Mouse (Mus musculus) layer of hippocampus, adult 2 months (tissue): Measurements from ENCODE around the gene Ccdc146. TPM values are rescaled to one million over a fixed set of nuclear protein-coding genes. Genes with fewer than 3 reads are reported as not detected.

Experiments used
- DNase-seq, 2 experiments: peaks; one replicate each; pipeline ENCODE4 v3.0.0; 2022; ENCODE audit warnings: low spot score in 2 of 2
- H3K27ac ChIP-seq: fragments of 200-600 bp; 2 replicates; pipeline ENCODE4 v1.8.1; 2022
- H3K4me3 ChIP-seq: fragments of 200-600 bp; 2 replicates; pipeline ENCODE4 v1.8.1; 2022; ENCODE audit warnings: mild to moderate bottlenecking
- CTCF ChIP-seq: fragments of 200-600 bp; conservative IDR thresholded peaks from 2 replicates; pipeline ENCODE4 v1.8.1; 2022; ENCODE audit warnings: antibody characterized with exemption, mild to moderate bottlenecking, moderate library complexity
- total RNA-seq, 2 experiments: library from RNA; stranded (reverse); gene quantifications; 2 replicates each; pipeline ENCODE4 v1.2.3; 2021

The Ccdc146 gene
- total RNA-seq, 2 experiments from 2014 or later: 0.20 to 0.28 TPM

DNA sequence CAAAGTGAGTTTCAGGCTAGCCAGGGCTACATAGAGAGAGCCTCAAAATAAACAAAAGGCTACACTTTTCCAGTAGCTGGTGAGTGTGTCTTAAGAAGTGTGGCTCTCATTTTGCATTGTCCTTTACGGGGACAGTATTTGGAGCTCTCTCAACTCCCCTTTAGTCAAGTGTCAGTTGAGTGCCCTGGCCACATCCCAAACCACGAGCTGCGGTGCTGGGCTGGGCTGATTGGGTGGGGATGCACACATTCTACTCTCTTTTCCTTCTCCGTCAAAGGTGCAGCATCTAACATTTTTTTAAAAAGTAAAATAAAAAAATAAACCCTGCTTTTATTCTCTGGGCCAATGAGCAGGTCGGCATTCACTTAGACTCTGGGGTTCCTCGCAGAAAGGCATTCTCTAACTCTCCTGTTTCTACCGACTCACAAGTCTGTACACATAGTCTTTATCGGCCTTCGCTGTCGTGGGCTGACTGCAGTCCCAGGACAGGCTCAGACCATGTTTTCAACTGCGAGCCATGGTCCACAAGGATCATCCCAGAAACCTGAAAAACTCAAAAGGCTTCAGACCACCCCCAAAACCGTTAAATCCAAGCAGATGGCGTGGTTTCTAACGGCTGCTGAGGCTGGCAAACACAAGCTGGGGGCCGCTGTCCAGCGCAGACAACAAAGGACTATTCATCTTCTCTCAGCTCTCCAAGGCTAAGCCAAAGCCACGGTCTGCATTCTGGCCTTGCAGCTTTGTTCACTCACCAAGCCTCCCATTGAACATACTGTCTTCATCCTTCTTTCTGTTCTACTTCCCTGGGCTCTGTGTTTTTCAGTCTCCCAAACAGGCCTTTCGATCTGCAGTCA lies 161.0 kb downstream of the Ccdc146 start:
- peak overlapping the region; percentile 72 for H3K27ac ChIP-seq
- TF ChIP-seq CTCF: no peak
- H3K4me3 ChIP-seq: no peak overlapping the region

DNA sequence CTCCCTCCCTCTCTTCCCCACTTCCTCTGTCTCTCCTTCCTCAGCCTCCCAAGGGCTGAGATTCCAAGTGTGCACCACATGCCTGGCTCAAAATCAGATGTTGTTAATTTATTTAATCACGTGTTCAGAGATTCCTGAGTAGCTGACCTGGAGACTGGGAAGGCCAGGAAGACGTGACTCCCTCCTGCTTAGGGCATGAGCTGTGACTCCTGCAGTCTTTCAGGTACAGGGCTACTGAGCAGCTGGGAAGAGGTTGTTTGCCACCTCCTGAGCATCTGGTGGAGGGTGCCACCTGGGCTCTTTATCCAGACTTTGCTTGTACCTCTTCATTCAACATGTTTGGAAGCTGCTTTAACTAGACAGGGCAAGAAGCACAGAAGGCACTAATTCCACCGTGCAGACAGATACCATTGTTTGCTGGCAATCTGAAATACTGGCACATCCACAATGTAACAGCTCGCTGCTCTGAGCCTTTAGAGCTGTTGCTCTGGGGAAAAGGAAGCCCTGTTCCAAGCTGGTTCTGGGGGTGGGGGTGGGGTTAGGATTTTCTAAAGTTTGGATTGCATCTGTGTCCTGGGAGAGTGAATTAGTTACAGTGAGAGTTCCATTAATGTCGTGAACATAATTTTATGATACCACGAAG lies 163.2 kb downstream of the Ccdc146 start:
- Histone ChIP-seq H3K4me3 (no peak overlapping the region), H3K27ac (peak overlapping the region; percentile 9; the same call in 1 of the 2 replicates)
- TF ChIP-seq CTCF: no peak
- DNase-seq: peak in 1 of 2 experiments; percentile 39

More for the DNA sequence above, 161.0 kb downstream of the Ccdc146 start:
- peak; percentile 22 to 35 for DNase-seq

DNA sequence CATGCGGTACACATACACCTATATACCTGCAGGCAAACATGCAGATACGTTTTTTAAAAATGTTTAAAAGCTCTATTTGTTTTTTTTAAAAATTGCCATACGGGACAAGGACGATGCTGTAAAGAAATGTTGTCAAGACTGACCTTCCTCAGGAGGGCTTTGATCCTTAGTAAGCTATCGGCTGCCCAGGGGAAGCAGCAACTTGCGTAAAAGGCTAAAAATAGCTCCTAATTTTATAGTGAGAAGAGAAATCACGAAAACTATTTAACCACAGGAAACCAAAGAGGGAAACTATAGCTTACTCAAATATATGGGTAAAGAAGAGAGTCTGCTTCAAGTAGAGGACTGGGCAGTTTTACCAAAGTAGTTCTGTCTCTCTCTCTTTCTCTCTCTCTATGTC lies 163.7 kb downstream of the Ccdc146 start:
- TF ChIP-seq CTCF: no peak
- Histone ChIP-seq H3K27ac (0 out of 2 replicates have a peak overlapping the region, but pooled peaks have one; percentile 9), H3K4me3 (no peak overlapping the region)
- no peak for DNase-seq

DNA sequence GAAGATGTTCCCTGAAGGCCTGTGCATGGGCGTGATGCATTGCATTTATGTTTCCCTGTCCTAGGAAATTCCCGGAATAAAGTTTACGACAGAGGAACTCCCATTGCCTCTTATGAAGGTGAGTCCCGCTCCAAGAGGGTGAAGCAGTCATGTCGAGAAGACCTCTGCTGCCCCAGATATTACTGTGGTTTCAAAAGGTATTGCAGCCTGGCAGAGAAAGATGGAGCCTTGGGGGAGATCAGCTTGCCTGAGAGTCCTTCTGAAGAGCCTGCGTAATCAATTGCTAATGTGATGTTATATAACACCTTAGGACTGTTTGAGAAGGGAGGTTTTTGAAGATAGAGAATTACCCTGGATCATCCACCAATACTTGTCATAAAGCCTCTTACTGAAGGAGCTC lies 166.7 kb downstream of the Ccdc146 start:
- DNase-seq: no peak

DNA sequence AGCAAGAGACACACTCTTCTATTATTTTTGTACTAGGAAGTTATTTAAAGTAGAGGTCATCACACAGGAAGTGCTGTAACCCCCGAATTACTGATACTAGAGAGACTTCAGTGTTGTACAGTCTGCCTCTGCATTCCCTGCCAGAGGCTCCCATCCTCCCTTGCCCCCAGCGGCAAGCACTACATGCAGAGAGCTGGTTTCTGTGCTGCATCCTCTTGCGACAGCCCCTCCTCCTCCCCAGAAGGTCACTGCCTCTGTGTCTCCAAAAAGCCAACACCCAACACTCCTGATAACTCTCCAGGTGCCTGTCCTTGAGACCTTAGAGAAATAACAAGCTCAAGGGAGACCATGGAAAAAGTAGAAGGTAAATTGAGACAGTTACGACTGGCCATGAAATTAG lies 167.4 kb downstream of the Ccdc146 start:
- no peak for TF ChIP-seq CTCF
- Histone ChIP-seq H3K4me3 (no peak overlapping the region), H3K27ac (no peak overlapping the region)
- no peak for DNase-seq

More for the DNA sequence above, 166.7 kb downstream of the Ccdc146 start:
- peak; percentile 68 for TF ChIP-seq CTCF
- Histone ChIP-seq H3K27ac (no peak overlapping the region), H3K4me3 (no peak overlapping the region)

DNA sequence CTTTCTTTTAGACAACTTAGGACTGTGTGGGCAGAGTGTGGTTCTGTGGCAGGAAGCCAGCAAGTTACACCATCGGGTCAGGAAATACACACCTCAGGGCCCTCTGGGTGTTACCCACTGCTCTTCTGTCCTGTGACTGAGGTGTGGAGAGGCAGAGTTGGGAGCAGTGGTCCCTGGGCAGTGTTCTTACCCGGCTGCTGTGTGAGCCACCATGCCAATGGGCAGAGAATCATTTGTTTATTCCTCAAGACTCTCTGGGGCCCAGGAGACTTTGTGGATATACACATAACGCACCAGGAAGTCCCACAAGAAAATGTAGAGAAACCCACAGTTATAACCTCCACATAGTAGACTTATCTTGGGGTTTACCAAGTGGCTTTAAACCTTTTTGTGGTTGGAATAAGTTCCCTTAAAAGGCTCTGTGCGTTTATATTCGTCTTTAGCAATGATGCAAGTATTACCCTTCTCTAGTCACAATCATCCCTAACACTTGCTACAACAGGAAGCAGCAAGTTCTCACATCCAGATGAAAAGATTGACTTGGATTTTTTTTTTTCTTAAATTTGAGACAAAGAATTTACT lies 168.8 kb downstream of the Ccdc146 start:
- H3K4me3 ChIP-seq: no peak overlapping the region
- no peak for TF ChIP-seq CTCF
- no peak overlapping the region for H3K27ac ChIP-seq
- DNase-seq: no peak

DNA sequence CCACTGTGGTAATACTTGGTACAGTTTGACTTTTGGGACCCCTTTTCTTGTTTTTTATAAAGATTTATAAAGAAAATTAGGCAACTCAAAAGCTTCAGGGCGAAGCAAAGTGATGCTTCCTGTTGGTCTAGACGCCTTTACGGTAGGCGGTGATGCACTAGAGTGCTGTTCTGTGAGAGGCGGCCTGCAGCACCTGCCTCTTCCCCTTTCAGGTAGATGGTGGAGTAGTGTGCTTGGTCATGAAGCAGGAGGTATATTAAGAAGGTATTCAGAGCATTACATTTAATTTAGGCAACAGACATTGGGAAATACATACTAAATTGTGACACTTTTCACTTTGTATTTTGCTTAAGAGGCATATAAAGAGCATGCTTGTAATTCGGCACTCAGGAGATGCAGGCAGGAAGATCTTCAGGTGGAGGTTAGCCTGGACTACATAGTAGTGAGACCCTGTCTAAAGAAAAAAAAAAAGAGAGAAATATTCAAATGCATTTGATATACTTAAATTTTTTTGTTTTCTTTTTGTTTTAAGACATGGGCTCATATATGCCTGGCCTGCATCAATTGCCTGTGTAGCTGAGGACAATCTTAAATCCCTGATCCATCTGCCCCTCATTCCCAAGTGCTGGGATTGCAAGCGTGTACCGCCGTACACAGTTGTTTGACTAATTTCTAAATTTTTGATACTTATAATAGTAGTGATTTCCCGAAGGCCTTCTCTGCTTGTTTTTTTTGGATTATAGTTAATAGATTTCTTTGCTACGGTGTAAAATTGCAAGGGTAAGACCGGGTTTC lies 169.5 kb downstream of the Ccdc146 start:
- no peak overlapping the region for H3K4me3 ChIP-seq
- DNase-seq: no peak
- TF ChIP-seq CTCF: no peak
- no peak overlapping the region for H3K27ac ChIP-seq

DNA sequence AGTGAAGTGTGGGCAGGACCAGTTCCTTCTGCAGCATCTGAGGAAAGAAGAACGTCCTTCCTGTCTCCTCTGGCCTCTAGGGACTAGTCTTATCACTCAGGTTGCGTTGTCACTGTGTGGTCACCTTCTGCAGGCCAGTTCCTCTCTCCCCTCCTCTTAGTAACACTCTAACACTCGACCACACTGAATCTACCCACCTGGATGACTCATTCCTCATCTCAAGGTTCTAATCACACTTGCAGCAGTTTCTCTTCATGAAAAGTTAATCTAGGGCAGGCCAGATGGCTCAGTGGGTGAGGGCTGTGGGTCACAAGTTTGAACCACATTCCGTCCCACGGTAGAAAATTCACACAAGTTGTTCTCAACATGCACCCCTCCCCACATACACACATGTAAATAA lies 175.6 kb downstream of the Ccdc146 start:
- no peak for TF ChIP-seq CTCF
- no peak overlapping the region for H3K27ac ChIP-seq
- no peak overlapping the region for H3K4me3 ChIP-seq
- no peak for DNase-seq

DNA sequence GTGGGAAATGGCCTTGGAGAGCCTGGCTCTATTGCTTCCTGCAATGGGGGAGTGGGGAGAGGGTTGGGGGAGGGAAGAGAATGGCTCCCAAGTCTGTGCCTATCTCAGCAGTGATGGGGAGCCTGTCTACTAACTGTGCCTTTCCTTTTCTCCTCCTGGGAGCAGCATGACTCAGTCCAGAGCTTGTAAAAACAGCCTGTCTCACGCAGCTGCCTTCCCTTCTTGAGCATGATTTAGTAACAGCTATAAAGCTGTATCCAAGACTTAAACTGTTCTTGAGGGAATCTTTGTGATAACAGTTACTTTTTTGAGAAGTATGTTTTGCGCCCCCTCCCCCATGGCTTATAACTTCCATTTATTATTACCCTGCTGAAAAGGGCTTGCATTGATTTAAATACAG lies 176.6 kb downstream of the Ccdc146 start:
- H3K27ac ChIP-seq: no peak overlapping the region
- TF ChIP-seq CTCF: no peak
- DNase-seq: peak; percentile 26 to 60
- H3K4me3 ChIP-seq: no peak overlapping the region

DNA sequence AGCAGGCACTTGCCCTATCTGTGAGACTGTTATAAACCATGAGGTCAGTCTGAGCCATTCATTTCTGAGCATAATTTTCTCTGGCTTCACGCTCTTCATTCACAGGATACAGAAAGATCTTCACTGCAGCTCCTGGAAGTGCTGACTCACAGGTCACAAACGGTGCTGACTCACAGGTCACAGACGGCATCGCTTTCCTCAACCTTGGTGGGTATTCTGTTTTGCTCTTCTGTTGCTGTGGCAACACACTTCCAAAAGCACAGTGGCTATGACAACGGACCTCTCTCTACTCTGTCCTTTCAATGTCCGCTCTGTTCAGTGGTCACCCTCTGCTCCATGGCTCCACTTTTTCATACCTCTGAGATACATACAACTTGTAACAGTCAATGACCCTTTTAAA lies 177.7 kb downstream of the Ccdc146 start:
- no peak for TF ChIP-seq CTCF
- no peak for DNase-seq
- no peak overlapping the region for H3K4me3 ChIP-seq
- H3K27ac ChIP-seq: no peak overlapping the region

DNA sequence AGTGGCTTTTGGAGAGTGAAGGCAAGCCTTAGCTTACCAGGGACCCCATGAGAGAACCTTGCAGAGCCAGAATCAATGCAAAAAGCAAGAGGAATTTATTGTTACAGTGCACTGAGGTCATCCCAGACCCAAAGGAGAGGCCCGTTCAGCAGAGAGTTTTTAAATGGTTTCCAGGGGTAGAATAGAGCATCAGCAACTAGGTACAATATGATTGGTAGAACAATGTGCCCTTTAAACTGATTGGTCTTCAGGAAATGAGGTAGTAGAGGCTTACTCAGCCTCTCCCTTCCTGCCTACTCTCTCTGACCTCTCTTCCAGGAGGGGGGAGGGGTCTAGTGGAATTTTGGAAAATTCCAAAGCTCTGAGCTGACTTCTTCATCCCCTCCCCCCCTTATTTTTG lies 179.2 kb downstream of the Ccdc146 start:
- no peak for TF ChIP-seq CTCF
- Histone ChIP-seq H3K27ac (no peak overlapping the region), H3K4me3 (no peak overlapping the region)
- DNase-seq: no peak

DNA sequence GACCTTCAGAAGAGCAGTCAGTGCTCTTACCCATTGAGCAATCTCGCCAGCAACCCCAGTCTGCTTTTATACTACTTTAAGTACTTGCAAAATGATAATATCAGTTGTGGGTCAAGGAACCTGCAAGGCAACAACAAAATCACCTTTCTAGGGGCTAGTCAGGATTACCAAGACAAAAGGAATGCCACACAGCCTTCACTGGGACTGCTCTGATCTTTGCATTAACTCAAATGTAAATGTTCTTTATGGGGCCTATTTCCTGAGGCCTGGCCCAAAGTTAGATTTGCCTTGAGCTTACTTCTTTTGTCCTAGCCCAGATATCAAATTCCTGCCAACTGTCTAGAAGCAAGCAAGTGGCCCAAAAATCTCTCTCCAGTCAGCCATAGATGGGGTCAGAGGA lies 179.9 kb downstream of the Ccdc146 start:
- Histone ChIP-seq H3K27ac (no peak overlapping the region), H3K4me3 (no peak overlapping the region)
- no peak for TF ChIP-seq CTCF
- no peak for DNase-seq

Other genes with a start within 250 kb of the Ccdc146 start
- 1 to 10 TPM; 7.3 to 9.0 TPM for gene Gsap, start 238.4 kb downstream of the Ccdc146 start, total RNA-seq
- gene Fgl2, start 52.0 kb downstream of the Ccdc146 start, total RNA-seq: 1 to 10 TPM; 1.6 to 2.0 TPM
- 10 to 100 TPM; 12.1 to 13.2 TPM for gene Fam185a, start 281 bp upstream of the Ccdc146 start, total RNA-seq
- under 1 TPM; 0.23 to 0.47 TPM for gene Lrrc17, start 118.9 kb upstream of the Ccdc146 start, total RNA-seq
- under 1 TPM; 0.29 to 0.41 TPM for gene Fbxl13, start 221.0 kb upstream of the Ccdc146 start, total RNA-seq
- gene Armc10, start 221.1 kb upstream of the Ccdc146 start, total RNA-seq: 10 to 100 TPM; 20.6 to 23.3 TPM